1 mouse cellular context compared by ENCODE assay signal in genomic region chr12:86950161-86950960, GRCm38 (mm10).
TF ChIP-seq lines count a peak whose summit lies in the region.

No protein-coding gene starts in this region.

TF ChIP-seq in MEL, 35 proteins besides CTCF, POLR2A, EP300 and RAD21 (continued from another document):
- TF ChIP-seq MXI1 (IDR thresholded peaks at IDR 0.05; ENCODE audit: low read depth, low read length): peak; percentile 99
- peak; percentile 51 for TF ChIP-seq HCFC1 (IDR thresholded peaks at IDR 0.05; ENCODE audit: low read depth, low read length)
- TF ChIP-seq NELFE (IDR thresholded peaks at IDR 0.05; ENCODE audit: low read depth, low read length): no peak
- TF ChIP-seq CHD2 (IDR thresholded peaks at IDR 0.05; ENCODE audit: low read length): no peak
- TF ChIP-seq POLR2AphosphoS5 (IDR thresholded peaks at IDR 0.05; ENCODE audit: borderline replicate concordance, low read depth, low read length): no peak
- TF ChIP-seq SMC3 (IDR thresholded peaks at IDR 0.05; ENCODE audit: low read depth, low read length): no peak
- no peak for TF ChIP-seq NRF1 (IDR thresholded peaks at IDR 0.05; ENCODE audit: insufficient read depth, low read depth, low read length, poor library complexity, severe bottlenecking)
- TF ChIP-seq ELF1 (IDR thresholded peaks at IDR 0.05; ENCODE audit: low read depth, low read length): no peak
- TF ChIP-seq GATA1 (IDR thresholded peaks at IDR 0.05; ENCODE audit: low read depth, low read length): peak; percentile 86
- TF ChIP-seq GABPA (IDR thresholded peaks at IDR 0.05; ENCODE audit: low read depth, low read length): no peak
- TF ChIP-seq TBP (IDR thresholded peaks at IDR 0.05; ENCODE audit: low read depth, low read length): peak; percentile 66
- peak; percentile 30; the same call in 1 of the 2 replicates for TF ChIP-seq TCF12 (IDR thresholded peaks at IDR 0.05; ENCODE audit: low read depth, low read length)
- TF ChIP-seq CHD1 (IDR thresholded peaks at IDR 0.05; ENCODE audit: low read depth, low read length): no peak
- TF ChIP-seq SIN3A (IDR thresholded peaks at IDR 0.05; ENCODE audit: low read length): peak; percentile 100
- TF ChIP-seq ZKSCAN1 (IDR thresholded peaks at IDR 0.05; ENCODE audit: low read depth, low read length): no peak
